Mouse (Mus musculus): ENCODE data around the gene Cryaa. TPM values are rescaled to one million over a fixed set of nuclear protein-coding genes. Genes with fewer than 3 reads are reported as not detected.

Cryaa gene
- total RNA-seq, 1 experiment from 2014 or later, result not detected

Other genes with a start within 250 kb of the Cryaa start
- gene Wdr4, start 157.8 kb upstream of the Cryaa start, total RNA-seq (2017), result 4.3 to 6.1 TPM (median 5.3 TPM) in 3 replicates
- 166 to 246 TPM (median 210 TPM) in 3 replicates for gene Ndufv3, start 157.7 kb upstream of the Cryaa start, total RNA-seq (2017)
- 26.9 to 32.1 TPM (median 29.4 TPM) in 3 replicates for gene Pknox1, start 113.1 kb upstream of the Cryaa start, total RNA-seq (2017)
- gene Cbs, start 40.6 kb upstream of the Cryaa start, total RNA-seq (2017), result not detected in 3 replicates
- 159 to 195 TPM (median 172 TPM) in 3 replicates for gene U2af1, start 18.9 kb upstream of the Cryaa start, total RNA-seq (2017)
- gene Sik1, start 178.0 kb downstream of the Cryaa start, total RNA-seq (2017), result 146 to 224 TPM (median 193 TPM) in 3 replicates

Measured in monocyte, adult 5-6 weeks (primary cell).